Mouse (Mus musculus) kidney, postnatal 0 days (tissue): ENCODE results near the gene Gm21981. TPM values are rescaled to one million over a fixed set of nuclear protein-coding genes. Genes with fewer than 3 reads are reported as not detected.
"Not testable (repeated sequence)": the region's sequence is repeated elsewhere in the genome, so short reads cannot be mapped to it uniquely, and the experiment has no call there.

Source experiments
- ATAC-seq: fragments of 200-750 bp; cut with Nextera tagmentation; replicated peaks from 2 replicates; pipeline ENCODE4 v1.8.0; 2017; ENCODE audit warnings: low read depth, moderate number of reproducible peaks, moderate TSS enrichment, moderate library complexity; ENCODE audit not compliant: low FRiP score
- DNase-seq: peaks from one replicate; pipeline ENCODE4 v3.0.0-alpha.2; 2016; ENCODE audit warnings: low spot score
- H3K27ac ChIP-seq: fragments of 300-500 bp; sonication (generic); 2 replicates; pipeline ENCODE4 v1.5.1; 2014; ENCODE audit warnings: mild to moderate bottlenecking
- H3K27me3 ChIP-seq: fragments of 300-500 bp; sonication (generic); 2 replicates; pipeline ENCODE4 v1.6.1; 2014; ENCODE audit warnings: low read length, mixed read lengths; ENCODE audit not compliant: insufficient read depth
- H3K36me3 ChIP-seq: fragments of 300-500 bp; sonication (generic); 2 replicates; pipeline ENCODE4 v1.6.1; 2014; ENCODE audit warnings: low read length, mixed read lengths; ENCODE audit not compliant: insufficient read depth
- H3K4me1 ChIP-seq: fragments of 300-500 bp; sonication (generic); replicated peaks from 2 replicates; pipeline ENCODE4 v1.6.1; 2014; ENCODE audit warnings: antibody characterized with exemption, low read length, mixed read lengths; ENCODE audit not compliant: insufficient read depth
- H3K4me2 ChIP-seq: fragments of 300-500 bp; sonication (generic); 2 replicates; pipeline ENCODE4 v1.6.1; 2014; ENCODE audit warnings: mild to moderate bottlenecking, low read length, moderate library complexity, mixed read lengths
- H3K4me3 ChIP-seq: fragments of 300-500 bp; sonication (generic); replicated peaks from 2 replicates; pipeline ENCODE4 v1.5.1; 2014; ENCODE audit warnings: low read depth, low read length
- H3K9ac ChIP-seq: fragments of 300-500 bp; sonication (generic); 2 replicates; pipeline ENCODE4 v1.6.1; 2014; ENCODE audit warnings: low read depth, low read length
- H3K9me3 ChIP-seq: fragments of 300-500 bp; sonication (generic); replicated peaks from 2 replicates; pipeline ENCODE4 v1.6.1; 2016; ENCODE audit warnings: low read length, inconsistent platforms, mixed read lengths
- CTCF ChIP-seq: IDR thresholded peaks from 2 replicates; pipeline ENCODE4 v1.5.1; 2016; ENCODE audit warnings: antibody characterized with exemption, low read depth, mild to moderate bottlenecking, moderate library complexity
- WGBS: fragments of 180-500 bp; shearing (Covaris S2); extraction: QIAGEN DNeasy Blood & Tissue Kit; methylation state at CpG from one replicate; pipeline ENCODE4 v1.1.7; 2014; 5-methylcytosine and 5-hydroxymethylcytosine counted together
- polyA plus RNA-seq: library from polyadenylated mRNA; unstranded; fragments of >200 nt; fragmentation: Nextera tagmentation; extraction: Ambion mirVana; gene quantifications from 2 replicates; pipeline ENCODE4 v1.2.1, GENCODE M21; 2015

The Gm21981 gene
- polyA plus RNA-seq, 1 experiment from 2014 or later, result 0.25 TPM

DNA sequence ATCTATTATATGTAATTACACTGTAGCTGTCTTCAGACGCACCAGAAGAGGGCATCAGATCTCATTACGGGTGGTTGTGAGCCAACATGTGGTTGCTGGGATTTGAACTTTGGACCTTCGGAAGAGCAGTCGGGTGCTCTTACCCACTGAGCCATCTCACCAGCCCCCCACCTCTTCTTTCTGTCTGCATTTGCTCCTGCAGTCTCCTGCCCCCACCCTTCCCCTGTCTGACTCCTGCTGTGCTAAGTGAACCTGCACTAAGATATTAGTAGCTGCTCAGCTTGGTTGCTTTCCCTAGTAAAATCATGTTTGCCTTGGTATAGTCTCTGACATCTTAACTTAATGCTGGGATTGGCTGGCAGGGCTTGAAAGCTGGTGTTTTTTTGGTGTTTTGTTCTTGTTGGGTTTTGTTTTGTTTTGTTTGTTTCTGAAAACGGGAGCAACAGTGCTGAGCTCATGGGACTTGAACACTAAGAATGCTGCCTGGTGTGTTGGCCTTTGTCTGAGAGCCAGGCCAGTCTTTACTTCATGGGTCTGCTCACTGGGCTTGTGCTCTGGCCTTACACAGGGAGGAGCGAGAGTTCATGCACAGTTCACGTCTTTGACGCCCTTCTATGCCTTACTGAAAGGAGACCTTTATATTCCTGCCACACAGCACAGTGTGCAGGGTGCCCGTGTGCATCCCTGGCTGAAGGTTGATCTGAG, 31.1 kb downstream of the Gm21981 start:
- WGBS, result 70% methylated on average over 9 of the region's 9 CpGs
- no peak overlapping the region for H3K4me2 ChIP-seq
- peak; percentile 59; the same call in 1 of the 2 replicates for ATAC-seq
- DNase-seq, result no peak
- no peaks in the 10 kb centered on the region for H3K27me3 ChIP-seq
- H3K9me3 ChIP-seq, result no peaks in the 10 kb centered on the region
- H3K36me3 ChIP-seq, result no peaks in the 10 kb centered on the region
- TF ChIP-seq CTCF, result peak; percentile 20; the same call in 1 of the 2 replicates
- no peak overlapping the region for H3K9ac ChIP-seq
- H3K27ac ChIP-seq, result no peak overlapping the region
- no peak overlapping the region for H3K4me3 ChIP-seq
- no peaks in the 10 kb centered on the region for H3K4me1 ChIP-seq

DNA sequence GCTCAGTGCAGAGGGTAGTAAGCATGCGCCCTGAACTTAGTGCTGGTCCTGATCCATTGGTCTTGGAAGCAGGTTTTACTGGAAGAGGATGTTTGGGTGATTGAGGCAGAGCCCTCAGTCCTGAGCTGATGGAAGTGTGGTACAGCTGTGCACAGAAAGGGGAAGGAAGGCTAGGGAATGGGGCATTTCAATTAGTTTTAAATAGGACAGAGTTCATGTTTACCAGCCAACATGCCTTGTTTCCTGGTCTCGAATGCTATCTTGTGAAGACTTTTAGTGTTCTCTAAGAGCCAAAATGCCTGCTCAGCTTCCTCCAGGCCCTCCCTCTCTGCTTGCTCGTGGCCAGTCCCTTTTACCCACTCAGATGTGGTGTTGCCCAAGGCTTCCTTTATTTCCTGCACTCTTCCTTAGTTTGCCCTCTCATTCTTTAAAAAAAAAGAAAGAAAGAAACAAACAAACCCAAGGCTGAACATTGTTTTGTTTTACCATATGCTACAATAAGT, 35.5 kb downstream of the Gm21981 start:
- 78% methylated on average over 3 of the region's 3 CpGs for WGBS
- H3K4me1 ChIP-seq, result no peaks in the 10 kb centered on the region
- no peak overlapping the region for H3K4me3 ChIP-seq
- no peaks in the 10 kb centered on the region for H3K9me3 ChIP-seq
- no peak for DNase-seq
- no peaks in the 10 kb centered on the region for H3K36me3 ChIP-seq
- TF ChIP-seq CTCF, result no peak
- ATAC-seq, result no peak
- H3K9ac ChIP-seq, result no peak overlapping the region
- H3K4me2 ChIP-seq, result no peak overlapping the region
- H3K27ac ChIP-seq, result no peak overlapping the region
- H3K27me3 ChIP-seq, result no peaks in the 10 kb centered on the region

DNA sequence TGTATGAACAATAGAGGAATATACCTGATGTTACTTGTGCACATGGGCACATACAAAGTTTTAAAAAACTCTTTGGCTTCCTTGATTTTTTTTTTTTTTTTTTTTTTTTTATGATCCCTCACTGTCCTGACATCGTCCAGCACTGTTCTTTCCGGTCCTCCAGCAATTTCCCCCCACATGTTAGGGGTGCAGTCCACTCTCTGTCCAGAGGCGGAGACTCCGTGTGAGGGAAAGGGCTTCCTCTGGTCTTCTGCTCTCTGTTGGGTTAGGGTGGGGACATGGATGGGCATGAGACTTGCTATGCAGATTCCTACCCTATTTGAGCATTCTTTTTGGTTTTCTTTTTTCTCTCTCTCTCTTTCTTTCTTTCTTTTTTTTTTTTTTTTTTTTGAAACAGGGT, 36.4 kb downstream of the Gm21981 start:
- Histone ChIP-seq H3K36me3 (no peaks in the 10 kb centered on the region), H3K9me3 (no peaks in the 10 kb centered on the region), H3K4me2 (no peak overlapping the region), H3K4me1 (no peaks in the 10 kb centered on the region), H3K27ac (no peak overlapping the region), H3K27me3 (no peaks in the 10 kb centered on the region), H3K4me3 (no peak overlapping the region), H3K9ac (no peak overlapping the region)
- no peak for ATAC-seq
- no peak for TF ChIP-seq CTCF
- DNase-seq, result no peak
- WGBS, result 74% methylated on average over 4 of the region's 4 CpGs

DNA sequence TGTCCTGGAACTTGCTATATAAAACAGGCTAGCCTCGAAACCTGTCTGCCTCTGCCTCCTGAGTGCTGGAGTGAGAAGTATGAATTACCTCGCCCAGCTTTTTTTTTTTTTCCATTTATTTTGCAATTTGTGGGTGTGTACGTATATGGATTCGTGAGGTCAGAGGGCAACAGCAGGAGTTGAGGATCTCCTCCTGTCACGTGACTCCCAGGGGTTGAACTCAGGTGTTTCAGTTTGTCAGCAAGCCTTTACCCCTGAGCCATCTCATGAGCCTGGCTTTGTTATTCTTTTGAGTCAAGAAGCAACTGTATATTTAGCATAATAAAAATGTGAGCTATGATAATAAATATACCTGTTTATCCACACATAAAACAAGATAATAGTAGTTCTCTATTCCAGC, 38.6 kb downstream of the Gm21981 start:
- Histone ChIP-seq H3K27ac (no peak overlapping the region), H3K4me3 (no peak overlapping the region), H3K9ac (no peak overlapping the region), H3K36me3 (no peaks in the 10 kb centered on the region), H3K27me3 (no peaks in the 10 kb centered on the region), H3K4me1 (no peaks in the 10 kb centered on the region), H3K4me2 (no peak overlapping the region), H3K9me3 (no peaks in the 10 kb centered on the region)
- DNase-seq (no peak), ATAC-seq (no peak)
- TF ChIP-seq CTCF, result no peak
- 83% methylated on average over 5 of the region's 5 CpGs for WGBS

DNA sequence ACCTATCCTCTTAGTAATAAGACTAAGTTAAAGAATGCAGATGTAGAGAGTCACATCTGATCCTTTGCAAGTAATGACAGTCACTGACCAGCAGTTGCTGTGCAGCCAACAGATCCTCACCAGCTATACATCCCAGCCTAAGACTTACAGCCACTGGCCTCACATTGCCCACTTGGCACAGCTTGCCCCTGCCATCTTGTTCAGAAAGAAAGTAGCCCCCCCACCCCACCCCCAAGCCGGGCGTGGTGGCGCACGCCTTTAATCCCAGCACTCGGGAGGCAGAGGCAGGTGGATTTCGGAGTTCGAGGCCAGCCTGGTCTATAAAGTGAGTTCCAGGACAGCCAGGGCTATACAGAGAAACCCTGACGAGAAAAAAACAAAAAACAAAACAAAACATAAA, 39.9 kb downstream of the Gm21981 start:
- not testable (repeated sequence) for H3K4me3 ChIP-seq, DNase-seq

DNA sequence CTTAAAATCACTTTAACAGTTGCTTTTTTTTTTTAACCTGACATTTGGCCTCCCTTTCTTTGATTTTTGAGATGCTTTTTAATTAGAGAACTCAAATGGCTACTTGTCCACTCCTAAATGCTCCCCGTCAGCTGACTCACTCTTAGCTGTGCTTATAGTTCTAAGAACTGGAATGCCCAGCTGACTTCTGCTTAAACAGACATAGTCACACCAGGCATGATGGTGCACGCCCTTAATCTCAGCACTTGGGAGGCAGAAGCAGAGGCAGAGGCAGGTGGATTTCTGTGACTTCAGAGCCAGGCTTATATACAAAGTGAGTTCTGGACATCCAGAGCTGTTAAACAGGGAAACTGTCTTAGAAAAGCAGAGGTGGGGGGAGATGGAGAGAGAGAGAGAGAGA, 42.3 kb downstream of the Gm21981 start:
- 88% methylated on average over 2 of the region's 2 CpGs for WGBS
- ATAC-seq, result no peak

More for the DNA sequence above, 39.9 kb downstream of the Gm21981 start:
- H3K9ac ChIP-seq, H3K9me3 ChIP-seq, ATAC-seq, H3K27me3 ChIP-seq, H3K36me3 ChIP-seq, H3K4me2 ChIP-seq, H3K27ac ChIP-seq, H3K4me1 ChIP-seq: not testable (repeated sequence)
- 92% methylated on average over 8 of the region's 8 CpGs for WGBS

More for the DNA sequence above, 42.3 kb downstream of the Gm21981 start:
- Histone ChIP-seq H3K4me2 (no peak overlapping the region), H3K9ac (no peak overlapping the region), H3K9me3 (no peaks in the 10 kb centered on the region), H3K36me3 (no peaks in the 10 kb centered on the region), H3K27ac (no peak overlapping the region), H3K27me3 (no peaks in the 10 kb centered on the region), H3K4me3 (no peak overlapping the region), H3K4me1 (no peaks in the 10 kb centered on the region)
- TF ChIP-seq CTCF, result no peak
- no peak for DNase-seq
